Mouse (Mus musculus) midbrain, embryonic 13.5 days (tissue): ENCODE data around the gene Slc13a2. TPM values are rescaled to one million over a fixed set of nuclear protein-coding genes. Genes with fewer than 3 reads are reported as not detected.
A peak's percentile ranks its signal among the peaks of the same experiment; 100 is the strongest.

Experiments used
- ATAC-seq: fragments of 200-750 bp; cut with Nextera tagmentation; 2 replicates; pipeline ENCODE4 v1.8.0; 2017; ENCODE audit warnings: mild to moderate bottlenecking, moderate TSS enrichment, moderate library complexity
- H3K27ac ChIP-seq: fragments of 300-500 bp; sonication (generic); 2 replicates; pipeline ENCODE4 v1.5.1; 2015; ENCODE audit warnings: inconsistent platforms, mild to moderate bottlenecking, moderate library complexity
- H3K27me3 ChIP-seq: fragments of 300-500 bp; sonication (generic); 2 replicates; pipeline ENCODE4 v1.6.1; 2015; ENCODE audit warnings: mild to moderate bottlenecking, inconsistent platforms
- H3K36me3 ChIP-seq: fragments of 300-500 bp; sonication (generic); 2 replicates; pipeline ENCODE4 v1.6.1; 2015; ENCODE audit warnings: mild to moderate bottlenecking, inconsistent platforms
- H3K4me1 ChIP-seq: fragments of 300-500 bp; sonication (generic); replicated peaks from 2 replicates; pipeline ENCODE4 v1.6.1; 2015; ENCODE audit warnings: inconsistent platforms
- H3K4me2 ChIP-seq: fragments of 300-500 bp; sonication (generic); replicated peaks from 2 replicates; pipeline ENCODE4 v1.6.1; 2015; ENCODE audit warnings: moderate library complexity, mild to moderate bottlenecking, inconsistent platforms
- H3K4me3 ChIP-seq: fragments of 300-500 bp; sonication (generic); replicated peaks from 2 replicates; pipeline ENCODE4 v1.5.1; 2015; ENCODE audit warnings: mild to moderate bottlenecking, inconsistent platforms
- H3K9ac ChIP-seq: fragments of 300-500 bp; sonication (generic); replicated peaks from 2 replicates; pipeline ENCODE4 v1.6.1; 2015; ENCODE audit warnings: mild to moderate bottlenecking, inconsistent platforms
- H3K9me3 ChIP-seq: fragments of 300-500 bp; sonication (generic); 2 replicates; pipeline ENCODE4 v1.6.1; 2016; ENCODE audit warnings: mild to moderate bottlenecking, inconsistent platforms
- WGBS: fragments of 180-500 bp; shearing (Covaris S2); methylation state at CpG from one replicate; pipeline ENCODE4 v1.1.7; 2015; 5-methylcytosine and 5-hydroxymethylcytosine counted together
- polyA plus RNA-seq: library from polyadenylated mRNA; unstranded; fragments of >200 nt; fragmentation: Nextera tagmentation; extraction: Ambion mirVana; gene quantifications from 2 replicates; pipeline ENCODE4 v1.2.1, GENCODE M21; 2015

Slc13a2 gene
- polyA plus RNA-seq = not detected in 2 replicates

GRCm38 (mm10) chr11:78422055-78422819 is at the start of gene Slc13a2:
Gene Slc13a2, minus strand, starts transcription at chr11:78422217.
- H3K9me3 ChIP-seq = no peaks in the 10 kb centered on the region
- H3K36me3 ChIP-seq = no peaks in the 10 kb centered on the region
- no peak within 1 kb of the TSS for H3K4me3 ChIP-seq
- H3K4me1 ChIP-seq = no peaks in the 10 kb centered on the region
- no peak within 1 kb of the TSS for H3K27ac ChIP-seq
- ATAC-seq = no peak
- no peaks in the 10 kb centered on the region for H3K27me3 ChIP-seq
- H3K4me2 ChIP-seq = no peak within 1 kb of the TSS
- WGBS = 33% methylated on average over 13 of the region's 13 CpGs
- H3K9ac ChIP-seq = no peak within 1 kb of the TSS

GRCm38 (mm10) chr11:78471326-78472103 is 49.5 kb upstream of the Slc13a2 start:
- Histone ChIP-seq H3K27me3 (no peaks in the 10 kb centered on the region), H3K4me3 (no peak overlapping the region), H3K36me3 (peaks cover 51% of the 10 kb centered on the region), H3K4me2 (no peak overlapping the region), H3K4me1 (peaks cover 3% of the 10 kb centered on the region), H3K27ac (no peak overlapping the region), H3K9me3 (no peaks in the 10 kb centered on the region), H3K9ac (no peak overlapping the region)
- ATAC-seq = no peak
- 95% methylated on average over 10 of the region's 10 CpGs for WGBS

- no peak overlapping the region for H3K9ac ChIP-seq
- no peaks in the 10 kb centered on the region for H3K27me3 ChIP-seq
- no peak overlapping the region for H3K4me2 ChIP-seq
- WGBS = 72% methylated on average over 3 of the region's 3 CpGs
- ATAC-seq = no peak
- H3K4me3 ChIP-seq = no peak overlapping the region
- peaks cover 15% of the 10 kb centered on the region for H3K4me1 ChIP-seq
- no peaks in the 10 kb centered on the region for H3K9me3 ChIP-seq
- H3K27ac ChIP-seq = no peak overlapping the region
- peaks cover 25% of the 10 kb centered on the region for H3K36me3 ChIP-seq
Observed at GRCm38 (mm10) chr11:78467932-78468331, 45.9 kb upstream of the Slc13a2 start.

- Histone ChIP-seq H3K36me3 (peaks cover 21% of the 10 kb centered on the region), H3K27ac (no peak overlapping the region), H3K27me3 (no peaks in the 10 kb centered on the region), H3K4me1 (peaks cover 15% of the 10 kb centered on the region), H3K4me3 (no peak overlapping the region), H3K9me3 (no peaks in the 10 kb centered on the region), H3K4me2 (no peak overlapping the region), H3K9ac (no peak overlapping the region)
- WGBS = 90% methylated on average over 7 of the region's 7 CpGs
- ATAC-seq = no peak
Observed at GRCm38 (mm10) chr11:78467515-78467914, 45.5 kb upstream of the Slc13a2 start.

GRCm38 (mm10) chr11:78466242-78466912 is 44.4 kb upstream of the Slc13a2 start:
- Histone ChIP-seq H3K9me3 (no peaks in the 10 kb centered on the region), H3K4me2 (peak overlapping the region; percentile 87), H3K27me3 (no peaks in the 10 kb centered on the region), H3K27ac (no peak overlapping the region; the same call in none of the 2 replicates), H3K4me3 (peak overlapping the region; percentile 77), H3K4me1 (peaks cover 15% of the 10 kb centered on the region), H3K9ac (peak overlapping the region; percentile 84), H3K36me3 (peaks cover 10% of the 10 kb centered on the region)
- peak; percentile 43 for ATAC-seq
- 53% methylated on average over 23 of the region's 23 CpGs for WGBS

- Histone ChIP-seq H3K27me3 (no peaks in the 10 kb centered on the region), H3K4me1 (peaks cover 15% of the 10 kb centered on the region), H3K9me3 (no peaks in the 10 kb centered on the region), H3K4me3 (peak within 1 kb of the TSS; percentile 77), H3K27ac (peak within 1 kb of the TSS; percentile 89), H3K36me3 (peaks cover 3% of the 10 kb centered on the region; the same call in 1 of the 2 replicates), H3K9ac (peak within 1 kb of the TSS; percentile 84), H3K4me2 (peak within 1 kb of the TSS; percentile 87)
- WGBS = under 1% methylated on average over 41 of the region's 41 CpGs
- ATAC-seq = peak; percentile 95
Observed at GRCm38 (mm10) chr11:78465568-78466180, 43.7 kb upstream of the Slc13a2 start, which contains the start of gene Slc46a1. Gene Slc46a1, plus strand, starts transcription at chr11:78465697.

GRCm38 (mm10) chr11:78465116-78465515 is 43.1 kb upstream of the Slc13a2 start:
- peaks cover 15% of the 10 kb centered on the region for H3K4me1 ChIP-seq
- peak overlapping the region; percentile 84 for H3K9ac ChIP-seq

GRCm38 (mm10) chr11:78463286-78464036 is 41.4 kb upstream of the Slc13a2 start:
- Histone ChIP-seq H3K9ac (no peak overlapping the region), H3K27ac (no peak overlapping the region), H3K36me3 (no peaks in the 10 kb centered on the region), H3K4me2 (no peak overlapping the region), H3K4me1 (peaks cover 15% of the 10 kb centered on the region), H3K4me3 (no peak overlapping the region), H3K27me3 (no peaks in the 10 kb centered on the region), H3K9me3 (no peaks in the 10 kb centered on the region)
- no peak for ATAC-seq
- WGBS = 70% methylated on average over 13 of the region's 13 CpGs

More at GRCm38 (mm10) chr11:78465116-78465515, 43.1 kb upstream of the Slc13a2 start:
- Histone ChIP-seq H3K27ac (peak overlapping the region; percentile 89; the same call in 1 of the 2 replicates), H3K4me2 (peak overlapping the region; percentile 87), H3K36me3 (no peaks in the 10 kb centered on the region), H3K9me3 (no peaks in the 10 kb centered on the region), H3K27me3 (no peaks in the 10 kb centered on the region), H3K4me3 (peak overlapping the region; percentile 77)
- no peak for ATAC-seq
- WGBS = 27% methylated on average over 9 of the region's 9 CpGs

GRCm38 (mm10) chr11:78462669-78463068 is 40.7 kb upstream of the Slc13a2 start:
- Histone ChIP-seq H3K4me2 (no peak overlapping the region), H3K27ac (no peak overlapping the region), H3K4me3 (no peak overlapping the region), H3K36me3 (no peaks in the 10 kb centered on the region), H3K27me3 (no peaks in the 10 kb centered on the region), H3K4me1 (peaks cover 15% of the 10 kb centered on the region), H3K9me3 (no peaks in the 10 kb centered on the region), H3K9ac (no peak overlapping the region)
- 78% methylated on average over 5 of the region's 5 CpGs for WGBS
- no peak for ATAC-seq

- Histone ChIP-seq H3K9me3 (no peaks in the 10 kb centered on the region), H3K27ac (no peak overlapping the region), H3K9ac (no peak overlapping the region), H3K4me1 (peaks cover 15% of the 10 kb centered on the region), H3K27me3 (no peaks in the 10 kb centered on the region), H3K4me2 (no peak overlapping the region), H3K4me3 (no peak overlapping the region), H3K36me3 (no peaks in the 10 kb centered on the region)
- no peak for ATAC-seq
- 71% methylated on average over 1 of the region's 1 CpGs for WGBS
Observed at GRCm38 (mm10) chr11:78461894-78462293, 39.9 kb upstream of the Slc13a2 start.

GRCm38 (mm10) chr11:78458740-78459139 is 36.7 kb upstream of the Slc13a2 start:
- H3K4me2 ChIP-seq = no peak overlapping the region
- 83% methylated on average over 17 of the region's 17 CpGs for whole genome bisulfite sequencing
- H3K9ac ChIP-seq = no peak overlapping the region
- ATAC-seq = no peak
- no peak overlapping the region for H3K27ac ChIP-seq
- no peak overlapping the region for H3K4me3 ChIP-seq
- H3K4me1 ChIP-seq = no peaks in the 10 kb centered on the region
- H3K36me3 ChIP-seq = no peaks in the 10 kb centered on the region
- no peaks in the 10 kb centered on the region for H3K27me3 ChIP-seq
- no peaks in the 10 kb centered on the region for H3K9me3 ChIP-seq
